Mouse (Mus musculus): ENCODE results near the gene Gtf2f1. TPM values are rescaled to one million over a fixed set of nuclear protein-coding genes. Genes with fewer than 3 reads are reported as not detected.

Gene Gtf2f1
- total and polyA plus RNA-seq, 2 experiments from 2014 or later, result 22.9 to 30.4 TPM

DNA sequence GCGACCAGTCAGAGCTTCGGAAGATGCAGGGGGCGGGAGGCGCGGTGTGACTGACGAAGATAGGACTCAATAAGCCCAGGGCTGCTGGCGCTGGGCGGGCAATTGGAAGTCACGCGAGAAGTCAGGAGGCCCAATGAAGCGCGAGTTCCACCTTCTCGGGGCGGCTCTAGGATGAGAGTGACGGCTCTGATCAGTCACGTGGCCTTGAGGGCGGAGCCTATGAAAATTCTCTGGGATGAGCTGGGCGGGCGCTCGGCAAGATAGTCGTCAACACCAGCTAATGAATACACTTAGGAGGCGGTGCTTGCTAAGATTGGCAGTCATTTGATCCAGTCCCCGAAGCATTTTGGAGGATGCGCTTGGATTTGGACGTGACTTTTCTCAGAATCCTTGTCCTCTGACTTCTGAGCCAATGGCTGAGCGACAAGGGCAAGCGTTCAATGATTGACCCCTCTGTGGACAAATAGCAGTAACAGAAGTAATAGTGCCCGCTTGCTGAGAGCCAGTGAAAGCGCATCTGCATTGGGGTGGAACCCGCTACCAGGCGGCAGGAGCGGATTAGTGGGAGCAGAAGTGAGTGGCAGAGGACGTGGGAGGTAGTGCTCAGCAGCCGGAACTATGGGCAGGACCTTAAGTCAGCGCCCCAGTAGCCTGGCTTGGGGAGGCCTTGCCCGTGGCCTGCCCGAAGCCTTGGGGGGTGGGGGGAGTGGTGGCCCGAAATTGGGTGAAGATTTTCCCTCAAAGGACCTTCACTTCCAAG, 20.8 kb upstream of the Gtf2f1 start:
- H3K4me1 ChIP-seq (ENCODE audit: control insufficient read depth, insufficient read depth), result peaks cover 19% of the 10 kb centered on the region
- no peak for TF ChIP-seq CTCF (IDR thresholded peaks at IDR 0.05; ENCODE audit: low read depth)
- no peak for TF ChIP-seq EP300 (IDR thresholded peaks at IDR 0.05; ENCODE audit: low read depth)
- peak overlapping the region; percentile 40; the same call in 1 of the 2 replicates for H3K9ac ChIP-seq (replicated peaks; ENCODE audit: low read depth, low read length)
- H3K9me3 ChIP-seq (replicated peaks; ENCODE audit: control insufficient read depth, low read length), result no peaks in the 10 kb centered on the region
- H3K36me3 ChIP-seq (replicated peaks; ENCODE audit: control insufficient read depth, insufficient read depth, low read length), result peaks cover 19% of the 10 kb centered on the region
- H3K4me2 ChIP-seq (ENCODE audit: low read depth, low read length), result peak overlapping the region; percentile 62
- H3K4me3 ChIP-seq (ENCODE audit: low read depth, low read length), result peak overlapping the region; percentile 36
- DNase-seq (ENCODE audit: low spot score), result peak; percentile 100
- H3K27ac ChIP-seq (ENCODE audit: low read depth), result peak overlapping the region; percentile 89
- H3K27me3 ChIP-seq (ENCODE audit: control insufficient read depth, insufficient read depth, low read length), result no peaks in the 10 kb centered on the region
- ATAC-seq (ENCODE audit: insufficient read depth, low read depth), result peak; percentile 95
- under 1% methylated on average over 38 of the region's 38 CpGs for WGBS

DNA sequence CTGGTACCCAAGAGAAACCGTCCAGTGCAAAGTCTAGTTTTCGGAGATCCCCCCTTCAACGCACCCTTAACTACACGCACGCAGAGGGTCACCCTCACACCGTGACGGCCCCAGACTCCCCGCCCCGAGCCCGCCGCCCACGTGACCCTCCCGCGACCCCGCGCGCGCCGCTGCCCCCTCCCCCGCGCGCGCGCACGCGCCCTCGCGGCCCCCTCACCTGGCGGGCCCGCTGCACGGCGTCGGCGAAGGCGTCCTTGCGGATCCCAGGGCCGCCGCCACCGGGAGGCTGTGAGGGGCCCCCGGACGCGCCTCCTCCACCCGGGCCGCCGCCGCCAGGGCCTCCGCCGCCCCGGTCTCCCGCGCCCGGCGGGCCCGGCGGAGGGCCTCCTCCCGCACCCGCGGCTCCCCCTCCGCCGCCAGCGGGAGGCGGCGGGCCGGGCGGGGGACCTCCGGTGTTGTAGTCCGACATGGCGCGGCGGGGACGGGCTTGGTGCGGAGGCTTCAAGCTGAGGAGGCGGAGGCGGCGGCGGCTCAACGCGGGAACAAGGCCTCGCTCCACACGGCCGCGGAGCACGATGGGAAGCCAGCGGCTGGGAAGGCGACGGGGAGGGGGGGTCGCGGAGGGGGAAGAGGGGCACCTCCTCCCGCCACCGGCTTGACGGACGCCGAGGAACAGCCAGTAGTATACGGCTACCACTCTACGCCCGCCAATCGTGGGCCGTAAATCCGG, 20.0 kb upstream of the Gtf2f1 start, which contains the start of gene Khsrp:
Gene Khsrp (minus strand): TSS at position 592 of the 730 bp plus-strand sequence.
- peaks cover 26% of the 10 kb centered on the region for H3K36me3 ChIP-seq (replicated peaks; ENCODE audit: control insufficient read depth, insufficient read depth, low read length)
- TF ChIP-seq EP300 (IDR thresholded peaks at IDR 0.05; ENCODE audit: low read depth) (no peak), CTCF (IDR thresholded peaks at IDR 0.05; ENCODE audit: low read depth) (no peak)
- H3K4me2 ChIP-seq (ENCODE audit: low read depth, low read length), result peak within 1 kb of the TSS; percentile 94
- peak; percentile 12 for DNase-seq (ENCODE audit: low spot score)
- no peaks in the 10 kb centered on the region for H3K27me3 ChIP-seq (ENCODE audit: control insufficient read depth, insufficient read depth, low read length)
- peaks cover 19% of the 10 kb centered on the region for H3K4me1 ChIP-seq (ENCODE audit: control insufficient read depth, insufficient read depth)
- WGBS, result under 1% methylated on average over 68 of the region's 99 CpGs
- no peaks in the 10 kb centered on the region for H3K9me3 ChIP-seq (replicated peaks; ENCODE audit: control insufficient read depth, low read length)
- ATAC-seq (ENCODE audit: insufficient read depth, low read depth), result no peak
- H3K27ac ChIP-seq (ENCODE audit: low read depth), result peak within 1 kb of the TSS; percentile 94
- peak within 1 kb of the TSS; percentile 100 for H3K9ac ChIP-seq (replicated peaks; ENCODE audit: low read depth, low read length)
- peak within 1 kb of the TSS; percentile 86 for H3K4me3 ChIP-seq (ENCODE audit: low read depth, low read length)

DNA sequence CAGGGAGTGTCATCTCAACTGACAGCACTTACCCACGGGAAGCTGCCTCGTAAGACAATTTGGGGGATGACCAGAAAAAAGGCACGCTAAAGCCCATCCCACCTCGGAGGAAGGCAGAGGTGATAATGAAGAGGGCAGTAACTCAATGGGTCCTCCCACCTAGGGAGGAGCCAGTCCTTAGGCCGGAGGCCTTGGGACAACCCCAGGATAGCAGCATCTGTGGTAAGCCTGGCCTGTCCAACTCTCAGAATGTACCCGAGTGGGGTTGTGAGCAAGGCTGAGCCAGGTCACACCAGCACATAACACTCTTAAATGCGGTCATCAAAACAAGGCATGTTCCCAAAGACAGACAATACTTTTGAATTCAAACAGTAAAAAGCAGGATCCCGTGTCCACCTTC, 18.6 kb upstream of the Gtf2f1 start:
- Histone ChIP-seq H3K4me3 (ENCODE audit: low read depth, low read length) (peak overlapping the region; percentile 86), H3K36me3 (replicated peaks; ENCODE audit: control insufficient read depth, insufficient read depth, low read length) (peaks cover 40% of the 10 kb centered on the region), H3K9ac (replicated peaks; ENCODE audit: low read depth, low read length) (peak overlapping the region; percentile 100; the same call in 1 of the 2 replicates), H3K27ac (ENCODE audit: low read depth) (no peak overlapping the region; the same call in 1 of the 2 replicates), H3K4me1 (ENCODE audit: control insufficient read depth, insufficient read depth) (peaks cover 19% of the 10 kb centered on the region), H3K9me3 (replicated peaks; ENCODE audit: control insufficient read depth, low read length) (no peaks in the 10 kb centered on the region), H3K27me3 (ENCODE audit: control insufficient read depth, insufficient read depth, low read length) (no peaks in the 10 kb centered on the region), H3K4me2 (ENCODE audit: low read depth, low read length) (peak overlapping the region; percentile 94)
- DNase-seq (ENCODE audit: low spot score), result peak; percentile 16
- TF ChIP-seq EP300 (IDR thresholded peaks at IDR 0.05; ENCODE audit: low read depth) (no peak), CTCF (IDR thresholded peaks at IDR 0.05; ENCODE audit: low read depth) (no peak)
- ATAC-seq (ENCODE audit: insufficient read depth, low read depth), result no peak
- 23% methylated on average over 8 of the region's 8 CpGs for WGBS

DNA sequence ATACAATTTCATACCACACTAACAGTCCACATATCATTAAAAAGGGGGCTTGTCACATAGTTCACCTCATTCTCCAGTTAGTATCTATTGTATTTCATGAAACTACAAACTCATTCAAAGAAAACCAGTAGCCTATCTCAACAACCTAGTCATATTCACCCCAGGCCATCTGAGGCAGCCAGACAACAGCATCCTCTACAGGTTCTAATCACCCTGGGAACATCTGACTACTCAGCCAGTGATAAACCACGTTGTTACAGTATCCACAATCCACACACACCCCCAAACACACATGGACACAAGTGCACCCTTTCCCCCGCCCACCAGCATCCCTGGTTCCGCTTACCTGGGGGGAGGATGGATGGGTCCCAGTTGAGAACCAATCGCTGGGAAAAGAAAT, 16.4 kb upstream of the Gtf2f1 start:
- 88% methylated on average over 4 of the region's 4 CpGs for WGBS
- no peak overlapping the region for H3K27ac ChIP-seq (ENCODE audit: low read depth)
- TF ChIP-seq CTCF (IDR thresholded peaks at IDR 0.05; ENCODE audit: low read depth) (no peak), EP300 (IDR thresholded peaks at IDR 0.05; ENCODE audit: low read depth) (no peak)
- no peak for ATAC-seq (ENCODE audit: insufficient read depth, low read depth)
- no peaks in the 10 kb centered on the region for H3K27me3 ChIP-seq (ENCODE audit: control insufficient read depth, insufficient read depth, low read length)
- H3K9me3 ChIP-seq (replicated peaks; ENCODE audit: control insufficient read depth, low read length), result no peaks in the 10 kb centered on the region
- H3K4me1 ChIP-seq (ENCODE audit: control insufficient read depth, insufficient read depth), result peaks cover 18% of the 10 kb centered on the region
- H3K36me3 ChIP-seq (replicated peaks; ENCODE audit: control insufficient read depth, insufficient read depth, low read length), result peaks cover 62% of the 10 kb centered on the region
- no peak overlapping the region for H3K9ac ChIP-seq (replicated peaks; ENCODE audit: low read depth, low read length)
- H3K4me3 ChIP-seq (ENCODE audit: low read depth, low read length), result no peak overlapping the region
- DNase-seq (ENCODE audit: low spot score), result no peak
- H3K4me2 ChIP-seq (ENCODE audit: low read depth, low read length), result no peak overlapping the region

DNA sequence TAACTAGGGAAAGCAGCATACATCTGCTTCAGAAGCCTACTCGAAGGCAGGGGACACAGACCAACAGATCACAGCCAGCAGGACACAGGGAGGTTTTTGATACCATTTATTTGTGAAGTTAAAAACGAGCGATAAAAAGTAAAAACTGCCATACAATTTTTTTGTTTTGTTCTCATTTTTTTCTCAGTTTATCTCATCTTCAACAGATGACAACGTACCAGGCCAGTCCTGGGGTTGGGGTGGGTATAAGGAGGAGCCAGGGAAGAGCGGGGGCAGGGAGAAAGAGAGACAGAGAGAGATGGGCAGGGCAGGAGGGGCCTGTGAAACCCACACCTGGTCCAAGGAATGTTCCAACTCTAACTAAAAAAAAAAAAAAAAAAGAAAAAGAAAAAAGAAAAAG, 9.9 kb upstream of the Gtf2f1 start:
- Histone ChIP-seq H3K9me3 (replicated peaks; ENCODE audit: control insufficient read depth, low read length) (no peaks in the 10 kb centered on the region), H3K9ac (replicated peaks; ENCODE audit: low read depth, low read length) (no peak overlapping the region), H3K4me3 (ENCODE audit: low read depth, low read length) (no peak overlapping the region), H3K4me1 (ENCODE audit: control insufficient read depth, insufficient read depth) (no peaks in the 10 kb centered on the region), H3K4me2 (ENCODE audit: low read depth, low read length) (no peak overlapping the region), H3K36me3 (replicated peaks; ENCODE audit: control insufficient read depth, insufficient read depth, low read length) (peaks cover 48% of the 10 kb centered on the region), H3K27ac (ENCODE audit: low read depth) (no peak overlapping the region), H3K27me3 (ENCODE audit: control insufficient read depth, insufficient read depth, low read length) (no peaks in the 10 kb centered on the region)
- ATAC-seq (ENCODE audit: insufficient read depth, low read depth), result no peak
- TF ChIP-seq EP300 (IDR thresholded peaks at IDR 0.05; ENCODE audit: low read depth) (no peak), CTCF (IDR thresholded peaks at IDR 0.05; ENCODE audit: low read depth) (no peak)
- WGBS, result 83% methylated on average over 5 of the region's 5 CpGs
- DNase-seq (ENCODE audit: low spot score), result no peak

Measured in heart, postnatal 0 days (tissue).